Mouse (Mus musculus) CH12.LX (cell line): ENCODE results near the gene Il17ra. TPM values are rescaled to one million over a fixed set of nuclear protein-coding genes. Genes with fewer than 3 reads are reported as not detected.

Experiments
- DNase-seq: peaks from one replicate; pipeline ENCODE4 v3.0.0-alpha.2; 2013; ENCODE audit errors: extremely low read depth
- H3K27ac ChIP-seq: 2 replicates; pipeline ENCODE4 v1.5.1; 2012; ENCODE audit warnings: low read depth, mild to moderate bottlenecking, control low read depth, moderate library complexity; ENCODE audit not compliant: insufficient read depth
- H3K27me3 ChIP-seq: replicated peaks from 2 replicates; pipeline ENCODE3; 2012; ENCODE audit warnings: inconsistent platforms
- H3K36me3 ChIP-seq, 2 experiments: replicated peaks in 1 of 2; 2 replicates each; pipeline versions ENCODE3 to v1.6.1; 2012; ENCODE audit warnings: inconsistent platforms in 1 of 2, low read length in 1 of 2, mild to moderate bottlenecking in 1 of 2, mixed read lengths in 1 of 2, moderate library complexity in 1 of 2; ENCODE audit not compliant: control insufficient read depth in 1 of 2, insufficient read depth in 1 of 2
- H3K4me1 ChIP-seq, 2 experiments: 2 replicates each; pipeline ENCODE4 v1.6.1; 2012; ENCODE audit warnings: inconsistent platforms in 1 of 2, moderate library complexity in 1 of 2; ENCODE audit not compliant: insufficient read depth in 2 of 2, control insufficient read depth in 1 of 2
- H3K4me2 ChIP-seq: 2 replicates; pipeline ENCODE4 v1.6.1; 2012; ENCODE audit warnings: low read depth, mild to moderate bottlenecking, control low read depth; ENCODE audit not compliant: poor library complexity, insufficient read depth, severe bottlenecking
- H3K4me3 ChIP-seq, 3 experiments: fragments of 150-350 bp in 1 of 3; sonication (generic) in 1 of 3; replicated peaks in 1 of 3; 2 replicates each; pipeline versions ENCODE3 to v1.5.1; 2011 to 2012; ENCODE audit warnings: low read depth in 2 of 3, low read length in 2 of 3, mild to moderate bottlenecking in 2 of 3, moderate library complexity in 2 of 3, control low read depth in 1 of 3, improper control_type of control experiment in 1 of 3, inconsistent platforms in 1 of 3, mixed read lengths in 1 of 3; ENCODE audit not compliant: poor library complexity in 1 of 3
- H3K79me2 ChIP-seq: replicated peaks from 2 replicates; pipeline ENCODE4 v1.6.1; 2012; ENCODE audit warnings: mild to moderate bottlenecking, moderate library complexity; ENCODE audit not compliant: control insufficient read depth, poor library complexity, insufficient read depth, severe bottlenecking; ENCODE audit errors: extremely low read depth
- H3K9ac ChIP-seq: 2 replicates; pipeline ENCODE4 v1.6.1; 2012; ENCODE audit warnings: low read depth, mild to moderate bottlenecking, control low read depth, moderate library complexity; ENCODE audit not compliant: insufficient read depth
- H3K9me3 ChIP-seq: replicated peaks from 2 replicates; pipeline ENCODE3; 2012; ENCODE audit warnings: low read length, inconsistent platforms, mixed read lengths
- ELF1 ChIP-seq: IDR thresholded peaks from 2 replicates; pipeline ENCODE4 v1.6.1; 2014; ENCODE audit warnings: low read depth, mild to moderate bottlenecking, inconsistent platforms, low read length, improper control_type of control experiment
- KAT2A ChIP-seq: IDR thresholded peaks from 2 replicates; pipeline ENCODE4 v1.6.1; 2012; ENCODE audit warnings: low read length, improper control_type of control experiment, inconsistent platforms; ENCODE audit not compliant: insufficient replicate concordance
- POLR2AphosphoS2 ChIP-seq: IDR thresholded peaks from 2 replicates; pipeline ENCODE4 v1.6.1; 2011; ENCODE audit warnings: low read depth, low read length, improper control_type of control experiment
- SIN3A ChIP-seq: IDR thresholded peaks from 2 replicates; pipeline ENCODE4 v1.6.1; 2012; ENCODE audit warnings: low read length, improper control_type of control experiment, inconsistent platforms
- TCF12 ChIP-seq: IDR thresholded peaks from 2 replicates; pipeline ENCODE4 v1.6.1; 2014; ENCODE audit warnings: low read depth, mild to moderate bottlenecking, inconsistent platforms, low read length, improper control_type of control experiment
- ZC3H11A ChIP-seq: IDR thresholded peaks from 2 replicates; pipeline ENCODE4 v1.6.1; 2012; ENCODE audit warnings: low read depth, mild to moderate bottlenecking, inconsistent platforms, low read length, improper control_type of control experiment
- dilution Hi-C: fragments of 300-500 bp; cut with MboI; formaldehyde crosslinking; loops from 2 replicates; pipeline ENCODE4 v1.14.3; 2020; ENCODE audit warnings: low sequenced_read_pairs; ENCODE audit not compliant: extremely low pct_unique_long_range_greater_than_20kb, extremely low pct_ligation_motif_present
- in situ Hi-C: fragments of 300-500 bp; cut with MboI; formaldehyde crosslinking; loops from 3 replicates; pipeline ENCODE4 v1.14.3; 2019; ENCODE audit warnings: low sequenced_read_pairs, low pct_ligation_motif_present, low pct_unique_long_range_greater_than_20kb, mixed read lengths
- polyA plus RNA-seq: library from polyadenylated mRNA; unstranded; fragments of >175 nt; gene quantifications from 2 replicates; pipeline ENCODE4 v1.2.1, GENCODE M21; 2012; ENCODE audit warnings: low read depth; ENCODE audit not compliant: insufficient read length
- total RNA-seq, 2 experiments: library from RNA; depleted of rRNA; stranded (reverse); fragments of 300-350 nt in 1 of 2; fragments of >200 nt in 1 of 2; gene quantifications; 2 replicates each; pipeline ENCODE4 v1.2.3; 2012 to 2014

The Il17ra gene
- total and polyA plus RNA-seq, 3 experiments: 13.6 to 23.9 (median 14.0) TPM

GRCm38 (mm10) chr6:120438161-120438560 is 24.9 kb upstream of the Il17ra start:
- no peaks in the 10 kb centered on the region for H3K27me3 ChIP-seq
- H3K79me2 ChIP-seq: no peaks in the 10 kb centered on the region; the same call in 1 of the 2 replicates
- no peak overlapping the region for H3K4me3 ChIP-seq
- no peaks in the 10 kb centered on the region for H3K9me3 ChIP-seq
- dilution Hi-C loops: no loop called here
- in situ Hi-C loops: loop anchor here (10.0 kb wide), 1 partner anchor 47 kb away; no protein-coding TSS in a partner anchor
- H3K4me1 ChIP-seq: no peaks in the 10 kb centered on the region
- H3K36me3 ChIP-seq: peaks cover 33 to 63% of the 10 kb centered on the region in 2 experiments
- no peak overlapping the region for H3K9ac ChIP-seq
- no peak for TF ChIP-seq TCF12
- no peak for DNase-seq
- H3K4me2 ChIP-seq: no peak overlapping the region
- no peak overlapping the region for H3K27ac ChIP-seq

GRCm38 (mm10) chr6:120442171-120442749 is 20.8 kb upstream of the Il17ra start:
- no peak for DNase-seq
- Histone ChIP-seq H3K4me3 (no peak overlapping the region), H3K27me3 (no peaks in the 10 kb centered on the region), H3K4me2 (no peak overlapping the region), H3K9me3 (no peaks in the 10 kb centered on the region), H3K4me1 (no peaks in the 10 kb centered on the region), H3K27ac (no peak overlapping the region), H3K79me2 (no peaks in the 10 kb centered on the region), H3K9ac (no peak overlapping the region), H3K36me3 (peaks cover 22 to 48% of the 10 kb centered on the region in 2 experiments)
- in situ Hi-C loops (no loop called here), dilution Hi-C loops (no loop called here)
- TF ChIP-seq ELF1: no peak

GRCm38 (mm10) chr6:120443363-120444355 is 19.4 kb upstream of the Il17ra start:
- Histone ChIP-seq H3K9ac (no peak overlapping the region), H3K36me3 (peaks cover 16 to 37% of the 10 kb centered on the region in 2 experiments), H3K4me3 (no peak overlapping the region), H3K9me3 (no peaks in the 10 kb centered on the region), H3K79me2 (no peaks in the 10 kb centered on the region), H3K27me3 (no peaks in the 10 kb centered on the region), H3K4me2 (no peak overlapping the region), H3K4me1 (no peaks in the 10 kb centered on the region), H3K27ac (no peak overlapping the region)
- no peak for DNase-seq
- dilution Hi-C loops: no loop called here
- in situ Hi-C loops: no loop called here
- TF ChIP-seq KAT2A (no peak), SIN3A (no peak), ZC3H11A (no peak), POLR2AphosphoS2 (no peak)
